ENCODE assay signal across 8 mouse cellular contexts in the genomic region with DNA sequence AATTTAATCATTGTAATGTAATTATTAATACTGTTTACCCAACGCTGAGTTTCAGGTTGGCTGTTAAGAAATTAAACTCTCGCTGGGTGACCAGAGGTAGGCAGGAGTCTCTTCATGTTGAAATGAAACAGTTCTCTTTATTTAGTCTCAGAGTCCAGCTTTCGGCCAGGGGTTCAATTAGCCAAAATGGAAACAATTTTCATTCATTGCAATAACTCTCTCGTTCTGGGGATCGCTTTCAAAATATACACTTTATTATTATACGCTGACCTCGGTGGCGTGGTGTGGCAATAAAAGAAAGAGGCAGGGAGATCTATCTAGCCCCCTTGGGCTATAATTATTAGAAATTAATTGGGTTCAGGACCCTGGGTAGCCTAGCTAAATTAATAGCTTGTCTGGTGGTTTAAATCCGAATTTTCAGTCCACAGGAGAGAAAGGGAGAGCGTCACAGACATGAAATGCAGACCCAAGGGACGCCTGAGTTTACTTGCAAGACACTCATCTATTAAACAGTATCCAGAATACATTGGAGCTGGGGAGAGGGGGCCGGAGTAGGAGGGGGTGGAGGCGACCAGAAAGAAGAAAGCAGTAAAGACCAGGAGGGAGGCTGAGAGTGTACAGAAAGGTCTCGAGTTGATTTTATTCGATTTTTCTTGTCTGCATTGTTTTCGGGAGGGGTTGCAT. TPM values are rescaled to one million over a fixed set of nuclear protein-coding genes. Genes with fewer than 3 reads are reported as not detected.
DNase-seq lines count a peak whose midpoint lies in the region; ATAC-seq and TF ChIP-seq lines count a peak whose summit lies in the region.

No protein-coding gene starts in this region.

- H3K27me3 ChIP-seq in forebrain, embryonic 10.5 days (ENCODE audit: poor library complexity, severe bottlenecking): peaks cover 88% of the 10 kb centered on the region
- peaks cover 75% of the 10 kb centered on the region for H3K27me3 ChIP-seq in forebrain, embryonic 15.5 days
- 0 out of 2 replicates have a peak, but pooled peaks cover 8% of the 10 kb centered on the region for H3K27me3 ChIP-seq in lung, postnatal 0 days (replicated peaks; ENCODE audit: insufficient read depth, low read length)
- H3K27me3 ChIP-seq in limb, embryonic 13.5 days: peaks cover 4% of the 10 kb centered on the region; the same call in 1 of the 2 replicates
- H3K27me3 ChIP-seq in stomach, postnatal 0 days (ENCODE audit: control insufficient read depth, insufficient read depth, low read length): no peaks in the 10 kb centered on the region

- TF ChIP-seq CTCF in lung, postnatal 0 days (IDR thresholded peaks at IDR 0.05): no peak
- no peak for TF ChIP-seq CTCF in stomach, postnatal 0 days (IDR thresholded peaks at IDR 0.05; ENCODE audit: low read depth)

- 1% methylated on average over 16 of the region's 16 CpGs for WGBS in forebrain, embryonic 10.5 days
- 4% methylated on average over 16 of the region's 16 CpGs for WGBS in forebrain, embryonic 15.5 days
- WGBS in lung, postnatal 0 days: 19% methylated on average over 16 of the region's 16 CpGs
- 4% methylated on average over 16 of the region's 16 CpGs for WGBS in limb, embryonic 13.5 days
- 34% methylated on average over 16 of the region's 16 CpGs for WGBS in stomach, postnatal 0 days

- ATAC-seq in forebrain, embryonic 15.5 days (replicated peaks): no peak
- no peak for ATAC-seq in lung, postnatal 0 days
- ATAC-seq in limb, embryonic 13.5 days (ENCODE audit: low FRiP score, low read depth): no peak
- no peak for ATAC-seq in stomach, postnatal 0 days (ENCODE audit: low FRiP score, low TSS enrichment)

- peaks cover 70% of the 10 kb centered on the region for H3K4me1 ChIP-seq in forebrain, embryonic 10.5 days
- H3K4me1 ChIP-seq in forebrain, embryonic 15.5 days: peaks cover 35% of the 10 kb centered on the region
- no peaks in the 10 kb centered on the region for H3K4me1 ChIP-seq in lung, postnatal 0 days (ENCODE audit: insufficient read depth, low read depth, low read length)
- H3K4me1 ChIP-seq in limb, embryonic 13.5 days: peaks cover 54% of the 10 kb centered on the region
- no peaks in the 10 kb centered on the region for H3K4me1 ChIP-seq in stomach, postnatal 0 days (replicated peaks; ENCODE audit: control insufficient read depth, insufficient read depth)

- no peaks in the 10 kb centered on the region for H3K36me3 ChIP-seq in forebrain, embryonic 10.5 days (replicated peaks)
- no peaks in the 10 kb centered on the region for H3K36me3 ChIP-seq in forebrain, embryonic 15.5 days
- H3K36me3 ChIP-seq in lung, postnatal 0 days (ENCODE audit: insufficient read depth, low read length): no peaks in the 10 kb centered on the region
- H3K36me3 ChIP-seq in limb, embryonic 13.5 days: no peaks in the 10 kb centered on the region
- no peaks in the 10 kb centered on the region for H3K36me3 ChIP-seq in stomach, postnatal 0 days (ENCODE audit: control insufficient read depth, insufficient read depth, low read length)

- no peak overlapping the region for H3K4me2 ChIP-seq in forebrain, embryonic 15.5 days (replicated peaks)
- H3K4me2 ChIP-seq in lung, postnatal 0 days (replicated peaks; ENCODE audit: low read depth, low read length): peak overlapping the region; percentile 82
- peak overlapping the region; percentile 70 for H3K4me2 ChIP-seq in limb, embryonic 13.5 days (replicated peaks)
- H3K4me2 ChIP-seq in stomach, postnatal 0 days (replicated peaks; ENCODE audit: low read depth): peak overlapping the region; percentile 72

- peak overlapping the region; percentile 70; the same call in 1 of the 2 replicates for H3K27ac ChIP-seq in forebrain, embryonic 10.5 days
- no peak overlapping the region for H3K27ac ChIP-seq in forebrain, embryonic 15.5 days (replicated peaks)
- peak overlapping the region; percentile 64; the same call in 1 of the 2 replicates for H3K27ac ChIP-seq in lung, postnatal 0 days (ENCODE audit: low read length)
- H3K27ac ChIP-seq in limb, embryonic 13.5 days: peak overlapping the region; percentile 99
- H3K27ac ChIP-seq in stomach, postnatal 0 days (replicated peaks): peak overlapping the region; percentile 79

- no peaks in the 10 kb centered on the region for H3K9me3 ChIP-seq in forebrain, embryonic 10.5 days
- H3K9me3 ChIP-seq in forebrain, embryonic 15.5 days: no peaks in the 10 kb centered on the region
- H3K9me3 ChIP-seq in lung, postnatal 0 days (ENCODE audit: low read length): no peaks in the 10 kb centered on the region
- H3K9me3 ChIP-seq in limb, embryonic 13.5 days: no peaks in the 10 kb centered on the region
- no peaks in the 10 kb centered on the region for H3K9me3 ChIP-seq in stomach, postnatal 0 days (ENCODE audit: control insufficient read depth, low read length)

- peak overlapping the region; percentile 55 for H3K4me3 ChIP-seq in forebrain, embryonic 10.5 days
- H3K4me3 ChIP-seq in forebrain, embryonic 15.5 days: no peak overlapping the region
- peak overlapping the region; percentile 46 for H3K4me3 ChIP-seq in lung, postnatal 0 days (ENCODE audit: low read depth, low read length)
- H3K4me3 ChIP-seq in limb, embryonic 13.5 days: peak overlapping the region; percentile 66
- peak overlapping the region; percentile 43 for H3K4me3 ChIP-seq in stomach, postnatal 0 days (ENCODE audit: low read depth, low read length)

- peak; percentile 31 for DNase-seq in forebrain, embryonic 10.5 days (ENCODE audit: extremely low spot score, low spot score)
- no peak for DNase-seq in lung, postnatal 0 days (ENCODE audit: low spot score)
- no peak for DNase-seq in lung, postnatal 10 days
- no peak for DNase-seq in stomach, postnatal 0 days (ENCODE audit: low spot score)
- no peak for DNase-seq in right cerebral cortex, postnatal 10 days (ENCODE audit: low spot score in 2 of 2)
- DNase-seq in right cerebral cortex, postnatal 25 days: no peak

- no peak overlapping the region for H3K9ac ChIP-seq in forebrain, embryonic 15.5 days (replicated peaks)
- peak overlapping the region; percentile 34; the same call in 1 of the 2 replicates for H3K9ac ChIP-seq in lung, postnatal 0 days (replicated peaks; ENCODE audit: low read depth)
- peak overlapping the region; percentile 96 for H3K9ac ChIP-seq in limb, embryonic 13.5 days
- H3K9ac ChIP-seq in stomach, postnatal 0 days (ENCODE audit: low read length): peak overlapping the region; percentile 57

- no peak for TF ChIP-seq EP300 in lung, postnatal 0 days (IDR thresholded peaks at IDR 0.05)
- TF ChIP-seq EP300 in stomach, postnatal 0 days (optimal IDR thresholded peaks at IDR 0.05): no peak

RNA-seq across cellular contexts. Expression of a gene that starts 34.4 kb away (rescaled TPM):
- polyA plus RNA-seq in forebrain, embryonic 10.5 days (2016; fragmentation: Nextera tagmentation; extraction: Ambion mirVana): 26.7 and 26.9 TPM in 2 replicates
- polyA plus RNA-seq in forebrain, embryonic 15.5 days (2015; fragmentation: Nextera tagmentation; extraction: Ambion mirVana): 2.2 and 2.4 TPM in 2 replicates
- 22.4 and 29.5 TPM in 2 replicates for polyA plus RNA-seq in lung, postnatal 0 days (2015; fragmentation: Nextera tagmentation; extraction: Ambion mirVana)
- 87.4 and 90.7 TPM in 2 replicates for polyA plus RNA-seq in limb, embryonic 13.5 days (2015; fragmentation: Nextera tagmentation; extraction: Ambion mirVana)
- polyA plus RNA-seq in stomach, postnatal 0 days (2015; fragmentation: Nextera tagmentation; extraction: Ambion mirVana): 25.7 and 27.9 TPM in 2 replicates
